Mouse (Mus musculus) limb, embryonic 10.5 days (tissue): Measurements from ENCODE around the gene Runx1. TPM values are rescaled to one million over a fixed set of nuclear protein-coding genes. Genes with fewer than 3 reads are reported as not detected.

ENCODE experiments used
- DNase-seq: peaks from one replicate; pipeline ENCODE4 v3.0.0-alpha.2; 2017; ENCODE audit warnings: low spot score
- H3K27ac ChIP-seq: fragments of 300-500 bp; sonication (generic); 2 replicates; pipeline ENCODE4 v1.5.1; 2016; ENCODE audit warnings: mild to moderate bottlenecking
- H3K27me3 ChIP-seq: fragments of 300-500 bp; sonication (generic); 2 replicates; pipeline ENCODE4 v1.6.1; 2016; ENCODE audit warnings: low read depth, mild to moderate bottlenecking; ENCODE audit not compliant: poor library complexity, severe bottlenecking
- H3K36me3 ChIP-seq: fragments of 300-500 bp; sonication (generic); 2 replicates; pipeline ENCODE4 v1.6.1; 2016; ENCODE audit warnings: mild to moderate bottlenecking, moderate library complexity
- H3K4me1 ChIP-seq: fragments of 300-500 bp; sonication (generic); 2 replicates; pipeline ENCODE4 v1.6.1; 2016
- H3K4me3 ChIP-seq: fragments of 300-500 bp; sonication (generic); 2 replicates; pipeline ENCODE4 v1.5.1; 2016; ENCODE audit warnings: mild to moderate bottlenecking, moderate library complexity
- H3K9me3 ChIP-seq: fragments of 300-500 bp; sonication (generic); replicated peaks from 2 replicates; pipeline ENCODE4 v1.6.1; 2016; ENCODE audit warnings: mild to moderate bottlenecking
- WGBS: fragments of 180-500 bp; shearing (Covaris S2); methylation state at CpG from one replicate; pipeline ENCODE4 v1.1.7; 2016; 5-methylcytosine and 5-hydroxymethylcytosine counted together
- polyA plus RNA-seq: library from polyadenylated mRNA; unstranded; fragments of >200 nt; fragmentation: Nextera tagmentation; extraction: Ambion mirVana; gene quantifications from 2 replicates; pipeline ENCODE4 v1.2.1, GENCODE M21; 2016

The Runx1 gene
- polyA plus RNA-seq, 1 experiment from 2014 or later: 1.2 TPM

DNA sequence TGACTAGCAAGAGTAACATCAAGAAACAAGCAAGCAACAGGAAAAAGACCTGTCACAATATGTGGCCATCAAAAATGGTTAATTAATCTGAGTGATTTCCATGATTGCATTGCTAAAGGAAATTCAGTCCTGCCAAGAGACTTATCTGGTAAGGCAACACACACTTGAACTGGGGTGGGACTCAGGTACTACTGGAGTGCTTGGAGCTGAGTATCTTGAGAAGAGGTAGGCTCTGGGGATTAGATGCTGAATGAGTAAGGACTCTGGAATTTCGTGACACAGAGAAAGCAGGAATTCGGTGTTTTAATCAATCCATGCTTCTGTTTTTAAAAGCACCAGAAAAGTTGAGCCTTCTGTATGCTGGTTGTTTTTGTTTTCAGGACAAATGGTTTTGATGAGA is 209.1 kb downstream of the Runx1 start:
- Histone ChIP-seq H3K4me3 (no peak overlapping the region), H3K9me3 (no peaks in the 10 kb centered on the region), H3K27ac (no peak overlapping the region), H3K4me1 (peaks cover 29% of the 10 kb centered on the region), H3K27me3 (peaks cover 18% of the 10 kb centered on the region; the same call in 1 of the 2 replicates), H3K36me3 (no peaks in the 10 kb centered on the region)
- 93% methylated on average over 2 of the region's 2 CpGs for WGBS
- DNase-seq: no peak

- H3K4me1 ChIP-seq: peaks cover 24% of the 10 kb centered on the region
- DNase-seq: no peak
- H3K9me3 ChIP-seq: no peaks in the 10 kb centered on the region
- 93% methylated on average over 15 of the region's 15 CpGs for WGBS
- no peak overlapping the region for H3K27ac ChIP-seq
- no peak overlapping the region for H3K4me3 ChIP-seq
- H3K27me3 ChIP-seq: peaks cover 23% of the 10 kb centered on the region; the same call in 1 of the 2 replicates
- no peaks in the 10 kb centered on the region for H3K36me3 ChIP-seq
Observed at GRCm38 (mm10) chr16:92615234-92615799, 210.6 kb downstream of the Runx1 start.

- DNase-seq: no peak
- no peaks in the 10 kb centered on the region for H3K9me3 ChIP-seq
- peaks cover 23% of the 10 kb centered on the region for H3K27me3 ChIP-seq
- peaks cover 48% of the 10 kb centered on the region for H3K4me1 ChIP-seq
- WGBS: 31% methylated on average over 8 of the region's 8 CpGs
- peak overlapping the region; percentile 2; the same call in 1 of the 2 replicates for H3K27ac ChIP-seq
- no peak overlapping the region for H3K4me3 ChIP-seq
- H3K36me3 ChIP-seq: no peaks in the 10 kb centered on the region
Observed at GRCm38 (mm10) chr16:92612546-92612945, 213.4 kb downstream of the Runx1 start.

GRCm38 (mm10) chr16:92611641-92612149 is 214.3 kb downstream of the Runx1 start:
- peaks cover 29% of the 10 kb centered on the region for H3K27me3 ChIP-seq

GRCm38 (mm10) chr16:92610464-92610863 is 215.5 kb downstream of the Runx1 start:
- Histone ChIP-seq H3K27ac (peak overlapping the region; percentile 82), H3K27me3 (peaks cover 41% of the 10 kb centered on the region), H3K4me3 (no peak overlapping the region), H3K36me3 (no peaks in the 10 kb centered on the region), H3K4me1 (peaks cover 62% of the 10 kb centered on the region), H3K9me3 (no peaks in the 10 kb centered on the region)
- 31% methylated on average over 8 of the region's 8 CpGs for WGBS
- DNase-seq: no peak

More at GRCm38 (mm10) chr16:92611641-92612149, 214.3 kb downstream of the Runx1 start:
- H3K36me3 ChIP-seq: no peaks in the 10 kb centered on the region
- no peaks in the 10 kb centered on the region for H3K9me3 ChIP-seq
- no peak for DNase-seq
- 90% methylated on average over 12 of the region's 12 CpGs for WGBS
- H3K4me3 ChIP-seq: no peak overlapping the region
- H3K4me1 ChIP-seq: peaks cover 51% of the 10 kb centered on the region
- H3K27ac ChIP-seq: peak overlapping the region; percentile 5; the same call in 1 of the 2 replicates

GRCm38 (mm10) chr16:92609717-92610077 is 216.3 kb downstream of the Runx1 start:
- WGBS: 70% methylated on average over 11 of the region's 11 CpGs
- peaks cover 64% of the 10 kb centered on the region for H3K4me1 ChIP-seq
- H3K27ac ChIP-seq: peak overlapping the region; percentile 82

DNA sequence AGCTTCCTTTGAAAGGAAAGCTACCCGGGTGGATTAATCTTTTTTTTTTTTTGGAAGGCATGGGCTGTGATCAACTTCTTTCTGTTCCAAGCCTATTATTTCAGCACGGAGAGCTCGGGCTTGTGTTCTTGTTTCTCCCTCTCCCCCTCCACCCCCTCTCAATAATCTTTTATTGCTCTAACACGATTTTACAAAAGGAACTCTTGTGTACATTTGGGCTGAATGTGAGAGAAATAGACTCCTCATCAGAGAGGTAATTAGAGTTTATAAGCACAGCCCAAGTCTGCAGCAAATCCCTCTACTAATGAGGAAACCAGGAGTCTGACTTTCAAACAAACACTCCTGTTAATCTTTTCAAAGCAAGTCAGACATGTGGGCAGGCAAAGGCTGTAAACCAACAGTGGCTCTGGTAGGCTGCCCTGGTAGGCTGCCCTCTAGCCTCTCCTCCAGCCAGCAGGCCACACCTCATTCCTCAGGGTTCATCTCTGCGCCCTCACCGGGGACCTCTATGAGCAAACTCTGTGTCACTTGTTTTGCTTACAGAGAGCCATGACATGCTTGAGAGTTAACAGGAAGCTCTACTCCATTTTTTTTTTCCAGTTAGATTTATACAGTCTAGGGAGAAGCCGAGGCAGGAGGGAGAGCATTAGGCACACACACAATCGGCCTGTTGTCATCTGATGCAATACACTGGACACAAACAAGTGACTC is 216.8 kb downstream of the Runx1 start:
- Histone ChIP-seq H3K27ac (peak overlapping the region; percentile 82), H3K36me3 (no peaks in the 10 kb centered on the region), H3K27me3 (peaks cover 54% of the 10 kb centered on the region), H3K4me1 (peaks cover 64% of the 10 kb centered on the region), H3K4me3 (0 out of 2 replicates have a peak overlapping the region, but pooled peaks have one; percentile 13), H3K9me3 (no peaks in the 10 kb centered on the region)
- 24% methylated on average over 8 of the region's 8 CpGs for WGBS
- DNase-seq: no peak

More at GRCm38 (mm10) chr16:92609717-92610077, 216.3 kb downstream of the Runx1 start:
- Histone ChIP-seq H3K36me3 (no peaks in the 10 kb centered on the region), H3K9me3 (no peaks in the 10 kb centered on the region), H3K27me3 (peaks cover 49% of the 10 kb centered on the region), H3K4me3 (no peak overlapping the region)
- DNase-seq: no peak

- Histone ChIP-seq H3K4me1 (peaks cover 62% of the 10 kb centered on the region), H3K27ac (peak overlapping the region; percentile 82), H3K4me3 (0 out of 2 replicates have a peak overlapping the region, but pooled peaks have one; percentile 13)
Observed at GRCm38 (mm10) chr16:92608180-92608960, 217.6 kb downstream of the Runx1 start.

DNA sequence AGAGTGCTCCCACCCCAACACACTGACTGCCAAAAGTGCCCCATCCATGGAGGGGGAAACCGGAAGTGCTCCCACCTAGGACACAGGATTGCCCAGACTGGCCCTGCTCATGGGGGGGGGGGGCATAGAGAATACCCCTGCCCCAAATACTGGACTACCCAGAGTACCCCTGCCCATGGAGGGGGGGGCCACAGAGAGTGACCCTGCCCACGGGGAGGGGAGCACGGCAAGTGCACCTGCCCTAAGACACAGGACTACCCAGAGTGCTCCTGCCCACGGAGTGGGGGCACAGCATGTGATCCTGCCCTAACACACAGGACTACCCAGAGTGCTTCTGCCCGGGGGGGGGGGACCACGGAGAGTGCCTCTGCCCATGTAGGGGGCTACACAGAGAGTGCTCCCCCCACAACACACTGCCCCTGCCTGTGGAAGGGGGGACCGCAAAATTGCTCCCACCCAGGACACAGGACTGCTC is 219.4 kb downstream of the Runx1 start:
- DNase-seq: no peak
- whole genome bisulfite sequencing: 82% methylated on average over 7 of the region's 7 CpGs
- H3K4me1 ChIP-seq: peaks cover 47% of the 10 kb centered on the region

More at GRCm38 (mm10) chr16:92608180-92608960, 217.6 kb downstream of the Runx1 start:
- Histone ChIP-seq H3K9me3 (no peaks in the 10 kb centered on the region), H3K36me3 (no peaks in the 10 kb centered on the region), H3K27me3 (peaks cover 55% of the 10 kb centered on the region)
- 59% methylated on average over 14 of the region's 14 CpGs for WGBS
- no peak for DNase-seq

DNA sequence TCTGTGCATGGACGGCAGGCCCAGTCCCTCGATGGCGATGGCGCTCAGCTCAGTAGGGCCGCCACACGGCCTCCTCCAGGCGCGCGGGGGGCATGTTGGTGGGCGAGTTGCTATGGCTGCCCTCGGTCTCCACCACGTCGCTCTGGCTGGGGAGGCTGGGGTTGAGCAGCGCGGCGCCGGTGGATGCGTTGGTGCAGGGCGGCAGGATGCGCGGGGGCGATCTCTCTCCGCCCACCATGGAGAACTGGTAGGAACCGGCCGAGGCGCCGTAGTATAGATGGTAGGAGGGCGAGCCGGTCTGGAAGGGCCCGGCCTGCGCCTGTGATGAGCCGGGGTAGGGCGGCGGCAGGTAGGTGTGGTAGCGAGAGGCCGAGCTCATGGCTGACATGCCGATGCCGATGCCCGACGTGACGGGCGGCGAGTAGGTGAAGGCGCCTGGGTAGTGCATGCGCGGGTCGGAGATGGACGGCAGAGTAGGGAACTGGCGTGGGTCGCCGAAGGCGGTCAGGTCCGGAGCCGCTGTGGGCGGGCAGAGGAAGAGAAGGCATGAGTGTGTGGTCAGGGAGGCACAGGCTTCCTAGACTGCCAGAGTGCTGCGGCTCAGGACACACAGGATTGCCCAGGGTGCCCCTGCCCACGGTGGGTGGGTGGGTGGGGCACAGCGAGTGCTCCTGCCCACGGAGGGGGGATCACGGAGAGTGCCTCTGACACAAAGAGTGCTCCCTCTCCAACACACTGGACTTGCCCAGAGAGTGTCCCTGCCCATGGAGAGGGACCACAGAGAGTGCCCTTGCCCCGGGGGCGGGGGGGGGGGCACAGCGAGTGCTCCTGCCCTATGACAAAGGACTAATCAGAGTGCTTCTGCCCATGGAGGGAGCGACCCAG is 220.1 kb downstream of the Runx1 start:
- no peaks in the 10 kb centered on the region for H3K36me3 ChIP-seq
- H3K4me1 ChIP-seq: peaks cover 45% of the 10 kb centered on the region
- no peaks in the 10 kb centered on the region for H3K9me3 ChIP-seq
- peak overlapping the region; percentile 55 for H3K4me3 ChIP-seq
- peaks cover 41% of the 10 kb centered on the region for H3K27me3 ChIP-seq
- peak overlapping the region; percentile 77 for H3K27ac ChIP-seq
- 12% methylated on average over 63 of the region's 64 CpGs for WGBS
- DNase-seq: peak; percentile 70

More for the DNA sequence above, 219.4 kb downstream of the Runx1 start:
- no peaks in the 10 kb centered on the region for H3K9me3 ChIP-seq
- peak overlapping the region; percentile 77 for H3K27ac ChIP-seq
- H3K27me3 ChIP-seq: peaks cover 48% of the 10 kb centered on the region
- no peak overlapping the region for H3K4me3 ChIP-seq
- no peaks in the 10 kb centered on the region for H3K36me3 ChIP-seq

DNA sequence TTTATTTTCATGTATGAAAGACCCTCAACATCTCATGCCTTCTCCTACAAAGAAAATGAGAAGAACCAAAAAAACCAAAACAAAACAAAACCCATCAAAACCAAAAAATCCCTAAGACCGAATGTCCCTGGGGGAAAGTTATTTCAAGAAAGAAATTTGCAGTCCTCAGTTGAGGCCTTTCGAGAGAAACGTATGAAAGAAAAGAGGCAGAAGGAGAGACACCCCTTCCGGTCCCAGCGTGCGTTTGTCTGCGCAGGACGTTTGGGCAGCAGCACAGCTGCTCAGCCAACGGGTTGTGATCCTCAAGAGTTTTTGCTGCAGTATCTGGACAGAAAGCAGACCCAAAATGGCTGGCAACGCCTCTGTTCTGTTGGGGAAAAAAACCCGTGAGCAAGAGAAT is 223.4 kb downstream of the Runx1 start:
- H3K4me1 ChIP-seq: peaks cover 29% of the 10 kb centered on the region
- H3K9me3 ChIP-seq: no peaks in the 10 kb centered on the region
- H3K27me3 ChIP-seq: peaks cover 46% of the 10 kb centered on the region
- no peaks in the 10 kb centered on the region for H3K36me3 ChIP-seq
- H3K4me3 ChIP-seq: no peak overlapping the region
- no peak for DNase-seq
- H3K27ac ChIP-seq: no peak overlapping the region
- 83% methylated on average over 11 of the region's 11 CpGs for WGBS
